Mouse (Mus musculus) neural tube, embryonic 14.5 days (tissue): ENCODE measurements around the gene 2210016F16Rik. TPM values are rescaled to one million over a fixed set of nuclear protein-coding genes. Genes with fewer than 3 reads are reported as not detected.

Experiments
- ATAC-seq: fragments of 200-750 bp; cut with Nextera tagmentation; 2 replicates; pipeline ENCODE4 v1.8.0; 2017; ENCODE audit warnings: low read depth, mild to moderate bottlenecking, moderate TSS enrichment, moderate library complexity
- H3K27ac ChIP-seq: fragments of 300-500 bp; sonication (generic); 2 replicates; pipeline ENCODE4 v1.5.1; 2014; ENCODE audit warnings: low read depth, mild to moderate bottlenecking, control low read depth, low read length, moderate library complexity, mixed read lengths
- H3K27me3 ChIP-seq: fragments of 300-500 bp; sonication (generic); 2 replicates; pipeline ENCODE4 v1.6.1; 2014; ENCODE audit warnings: low read length; ENCODE audit not compliant: control insufficient read depth, insufficient read depth
- H3K36me3 ChIP-seq: fragments of 300-500 bp; sonication (generic); 2 replicates; pipeline ENCODE4 v1.6.1; 2014; ENCODE audit warnings: low read length, mixed read lengths; ENCODE audit not compliant: control insufficient read depth, insufficient read depth
- H3K4me1 ChIP-seq: fragments of 300-500 bp; sonication (generic); 2 replicates; pipeline ENCODE4 v1.6.1; 2014; ENCODE audit warnings: low read length; ENCODE audit not compliant: control insufficient read depth, insufficient read depth
- H3K4me2 ChIP-seq: fragments of 300-500 bp; sonication (generic); 2 replicates; pipeline ENCODE4 v1.6.1; 2014; ENCODE audit warnings: mild to moderate bottlenecking, low read depth, low read length, control low read depth
- H3K4me3 ChIP-seq: fragments of 300-500 bp; sonication (generic); 2 replicates; pipeline ENCODE4 v1.5.1; 2014; ENCODE audit warnings: low read depth, low read length, control low read depth, mixed read lengths
- H3K9ac ChIP-seq: fragments of 300-500 bp; sonication (generic); replicated peaks from 2 replicates; pipeline ENCODE4 v1.6.1; 2014; ENCODE audit warnings: low read depth, mild to moderate bottlenecking, control low read depth, low read length, mixed read lengths
- H3K9me3 ChIP-seq: fragments of 300-500 bp; sonication (generic); 2 replicates; pipeline ENCODE4 v1.6.1; 2016; ENCODE audit warnings: low read length; ENCODE audit not compliant: control insufficient read depth
- whole genome bisulfite sequencing: fragments of 180-500 bp; shearing (Covaris S2); extraction: QIAGEN DNeasy Blood & Tissue Kit; methylation state at CpG from one replicate; pipeline ENCODE4 v1.1.7; 2014; 5-methylcytosine and 5-hydroxymethylcytosine counted together
- polyA plus RNA-seq: library from polyadenylated mRNA; unstranded; fragments of >200 nt; fragmentation: Nextera tagmentation; extraction: Ambion mirVana; gene quantifications from 2 replicates; pipeline ENCODE4 v1.2.1, GENCODE M21; 2014

The 2210016F16Rik gene
- 24.5 TPM in 2 replicates for polyA plus RNA-seq

DNA sequence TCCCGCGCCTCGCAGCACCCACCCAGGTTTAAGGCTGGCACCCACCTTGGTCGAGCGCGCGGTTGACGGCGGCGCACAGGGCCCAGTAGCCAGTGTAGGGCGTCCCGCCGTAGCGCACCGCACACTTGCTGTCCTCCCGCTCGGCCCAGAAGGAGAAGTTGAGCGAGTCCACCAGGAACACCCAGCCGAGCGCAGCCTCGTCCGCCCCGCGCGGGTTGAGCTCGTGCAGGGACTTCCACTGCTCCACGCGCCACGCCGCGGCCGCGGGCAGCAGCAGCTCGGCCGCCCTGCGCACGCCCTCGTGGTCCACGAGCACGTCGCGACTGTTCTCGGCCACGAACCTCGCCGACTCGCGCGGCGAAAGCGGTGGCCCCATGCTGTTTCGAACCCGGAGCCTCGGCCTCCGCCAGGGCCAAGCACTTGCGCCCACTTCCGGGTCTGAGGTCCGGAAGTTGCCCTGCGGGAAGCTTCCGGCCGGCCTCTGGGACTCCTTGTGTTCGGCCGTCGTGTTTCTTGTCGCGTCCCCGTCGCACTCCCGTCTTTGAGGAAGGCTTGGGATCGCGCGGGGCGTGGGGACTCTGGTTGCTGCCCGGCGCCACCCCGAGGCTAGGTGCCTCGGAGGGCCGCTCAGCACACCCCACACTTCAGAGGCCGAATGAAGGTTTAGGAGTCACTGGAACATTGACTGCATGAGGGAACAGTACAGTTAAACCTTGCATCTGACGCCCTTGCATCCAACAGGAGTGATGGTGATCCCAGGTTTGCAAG is at the start of gene 2210016F16Rik:
TSS of gene 2210016F16Rik (minus strand) at position 447 of the 768 bp plus-strand sequence.
- Histone ChIP-seq H3K27me3 (no peaks in the 10 kb centered on the region), H3K4me3 (peak within 1 kb of the TSS; percentile 73), H3K9me3 (no peaks in the 10 kb centered on the region; the same call in 1 of the 2 replicates), H3K9ac (peak within 1 kb of the TSS; percentile 78), H3K4me2 (peak within 1 kb of the TSS; percentile 91), H3K4me1 (0 out of 2 replicates have a peak, but pooled peaks cover 4% of the 10 kb centered on the region), H3K27ac (no peak within 1 kb of the TSS), H3K36me3 (peaks cover 16% of the 10 kb centered on the region)
- 4% methylated on average over 80 of the region's 80 CpGs for WGBS
- peak; percentile 73 for ATAC-seq

- no peak overlapping the region for H3K27ac ChIP-seq
- WGBS = 72% methylated on average over 10 of the region's 10 CpGs
- H3K27me3 ChIP-seq = no peaks in the 10 kb centered on the region
- no peaks in the 10 kb centered on the region for H3K36me3 ChIP-seq
- no peak for ATAC-seq
- no peaks in the 10 kb centered on the region for H3K4me1 ChIP-seq
- no peak overlapping the region for H3K9ac ChIP-seq
- H3K9me3 ChIP-seq = no peaks in the 10 kb centered on the region
- no peak overlapping the region for H3K4me3 ChIP-seq
- no peak overlapping the region for H3K4me2 ChIP-seq
These were observed 38.1 kb upstream of the 2210016F16Rik start for GRCm38 (mm10) chr13:58423061-58423660.

DNA sequence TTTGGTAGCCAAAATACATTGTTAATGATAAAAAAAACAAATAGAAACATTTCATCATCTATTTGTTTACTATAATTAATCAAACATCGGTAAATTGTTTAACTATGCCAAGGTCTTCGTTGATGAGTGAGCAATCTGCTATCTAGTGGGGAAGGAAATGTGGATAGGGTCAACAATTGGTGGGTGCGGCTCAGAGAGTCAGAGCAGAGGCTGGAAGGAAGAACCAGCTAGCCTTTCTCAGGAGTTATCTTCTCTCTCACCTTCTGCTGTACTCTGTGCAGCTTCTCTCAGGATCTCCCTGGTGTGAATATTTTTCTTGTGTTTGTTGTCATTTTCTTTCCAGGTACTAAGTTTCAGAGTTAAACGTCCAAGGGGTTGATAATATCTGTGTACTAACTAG is 37.2 kb upstream of the 2210016F16Rik start:
- no peaks in the 10 kb centered on the region for H3K4me1 ChIP-seq
- H3K4me3 ChIP-seq = no peak overlapping the region
- H3K27ac ChIP-seq = no peak overlapping the region
- no peak for ATAC-seq
- WGBS = 89% methylated on average over 4 of the region's 4 CpGs
- no peak overlapping the region for H3K9ac ChIP-seq
- no peaks in the 10 kb centered on the region for H3K27me3 ChIP-seq
- no peaks in the 10 kb centered on the region for H3K9me3 ChIP-seq
- H3K4me2 ChIP-seq = no peak overlapping the region
- H3K36me3 ChIP-seq = no peaks in the 10 kb centered on the region

DNA sequence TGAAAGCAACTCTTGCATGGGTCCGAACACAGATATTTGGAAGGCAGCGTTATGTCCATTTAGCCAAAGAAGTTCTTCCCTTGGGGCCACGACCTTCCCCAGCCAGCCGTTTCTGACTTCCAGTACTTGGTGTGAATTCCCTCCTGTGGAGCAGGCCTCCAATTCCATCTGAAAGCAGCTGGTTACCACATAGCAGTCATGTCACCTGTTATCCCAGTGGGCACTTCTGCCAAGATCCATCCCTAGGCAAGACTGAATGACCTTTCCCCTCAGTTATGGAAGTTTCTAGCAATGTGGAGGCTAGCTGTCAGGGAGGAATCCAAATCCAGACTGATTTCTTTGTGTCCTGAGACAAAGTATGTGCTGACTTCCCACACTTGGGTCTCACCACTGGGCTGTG is 36.0 kb upstream of the 2210016F16Rik start:
- no peaks in the 10 kb centered on the region for H3K27me3 ChIP-seq
- no peak overlapping the region for H3K4me3 ChIP-seq
- H3K9me3 ChIP-seq = no peaks in the 10 kb centered on the region
- H3K9ac ChIP-seq = no peak overlapping the region
- no peaks in the 10 kb centered on the region for H3K36me3 ChIP-seq
- WGBS = 89% methylated on average over 4 of the region's 4 CpGs
- H3K4me2 ChIP-seq = no peak overlapping the region
- ATAC-seq = no peak
- no peaks in the 10 kb centered on the region for H3K4me1 ChIP-seq
- H3K27ac ChIP-seq = no peak overlapping the region

DNA sequence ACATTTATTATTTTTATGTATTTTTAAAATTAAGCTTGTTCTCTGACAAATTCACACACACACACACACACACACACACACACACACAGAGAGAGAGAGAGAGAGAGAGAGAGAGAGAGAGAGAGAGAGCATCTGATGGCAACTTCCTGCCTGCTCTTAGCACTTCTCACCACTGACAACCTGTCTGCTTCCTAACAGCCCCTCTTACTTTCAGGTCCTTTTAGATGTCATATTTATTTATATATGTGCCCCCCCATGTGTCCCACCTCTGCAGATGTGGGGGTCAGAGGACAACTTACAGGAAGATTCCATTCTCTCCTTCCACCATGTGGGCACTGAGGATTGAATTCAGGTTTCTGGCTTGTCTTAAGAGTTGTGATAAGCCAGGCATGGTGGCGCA is 34.2 kb upstream of the 2210016F16Rik start:
- H3K27me3 ChIP-seq = no peaks in the 10 kb centered on the region
- no peak overlapping the region for H3K4me3 ChIP-seq
- no peak overlapping the region for H3K27ac ChIP-seq
- ATAC-seq = no peak
- H3K9ac ChIP-seq = no peak overlapping the region
- H3K9me3 ChIP-seq = no peaks in the 10 kb centered on the region
- H3K4me1 ChIP-seq = no peaks in the 10 kb centered on the region
- no peak overlapping the region for H3K4me2 ChIP-seq
- WGBS = 97% methylated on average over 1 of the region's 1 CpGs
- no peaks in the 10 kb centered on the region for H3K36me3 ChIP-seq

DNA sequence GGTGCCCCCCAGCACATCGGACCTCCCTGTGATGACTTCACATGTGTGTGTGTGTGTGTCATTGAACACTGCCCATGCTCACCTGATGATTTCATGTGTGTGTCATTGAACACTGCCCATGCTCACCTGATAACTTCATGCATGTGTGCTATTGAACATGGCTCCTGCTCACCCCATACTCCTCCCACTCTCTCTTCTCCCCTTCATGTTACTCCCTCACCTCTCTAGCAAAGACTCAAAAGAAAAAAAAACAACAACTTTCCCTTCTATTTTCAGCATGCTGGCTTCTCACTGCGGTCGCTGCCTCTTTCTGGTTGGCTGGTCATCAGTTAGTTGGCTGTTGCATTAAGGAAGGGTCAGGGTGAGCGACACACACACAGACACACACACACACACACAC is 33.6 kb upstream of the 2210016F16Rik start:
- Histone ChIP-seq H3K9ac (no peak overlapping the region), H3K9me3 (no peaks in the 10 kb centered on the region), H3K4me2 (no peak overlapping the region), H3K36me3 (no peaks in the 10 kb centered on the region), H3K4me1 (no peaks in the 10 kb centered on the region), H3K27me3 (no peaks in the 10 kb centered on the region), H3K4me3 (no peak overlapping the region), H3K27ac (no peak overlapping the region)
- no peak for ATAC-seq
- 84% methylated on average over 4 of the region's 4 CpGs for WGBS

GRCm38 (mm10) chr13:58415838-58416237 is 30.8 kb upstream of the 2210016F16Rik start:
- Histone ChIP-seq H3K4me3 (no peak overlapping the region), H3K4me1 (no peaks in the 10 kb centered on the region), H3K9ac (no peak overlapping the region), H3K27ac (no peak overlapping the region), H3K36me3 (no peaks in the 10 kb centered on the region), H3K9me3 (no peaks in the 10 kb centered on the region), H3K4me2 (no peak overlapping the region), H3K27me3 (no peaks in the 10 kb centered on the region)
- no peak for ATAC-seq
- WGBS = 77% methylated on average over 5 of the region's 5 CpGs

DNA sequence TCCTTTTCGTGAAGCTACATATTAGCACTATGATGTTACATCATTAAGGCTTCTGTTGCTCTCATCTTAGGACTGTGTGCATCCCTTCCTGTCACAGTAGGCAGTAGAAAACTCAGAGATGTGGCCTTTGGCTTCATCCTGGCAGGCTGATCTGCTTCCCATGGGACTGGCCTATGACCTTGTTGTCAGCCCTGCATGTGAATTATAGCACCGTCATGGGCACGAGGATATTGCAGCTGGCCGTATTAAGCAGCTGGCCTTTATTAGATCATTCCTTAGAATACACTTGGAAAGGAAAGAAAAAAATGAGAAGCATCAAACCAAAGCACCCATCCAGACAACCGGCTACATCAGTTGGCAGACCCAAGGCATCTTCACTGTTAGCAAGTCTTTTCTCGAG is 30.3 kb upstream of the 2210016F16Rik start:
- Histone ChIP-seq H3K36me3 (no peaks in the 10 kb centered on the region), H3K4me2 (no peak overlapping the region), H3K27ac (no peak overlapping the region), H3K9ac (no peak overlapping the region), H3K27me3 (no peaks in the 10 kb centered on the region), H3K9me3 (no peaks in the 10 kb centered on the region), H3K4me3 (no peak overlapping the region), H3K4me1 (no peaks in the 10 kb centered on the region)
- WGBS = 68% methylated on average over 6 of the region's 6 CpGs
- no peak for ATAC-seq

DNA sequence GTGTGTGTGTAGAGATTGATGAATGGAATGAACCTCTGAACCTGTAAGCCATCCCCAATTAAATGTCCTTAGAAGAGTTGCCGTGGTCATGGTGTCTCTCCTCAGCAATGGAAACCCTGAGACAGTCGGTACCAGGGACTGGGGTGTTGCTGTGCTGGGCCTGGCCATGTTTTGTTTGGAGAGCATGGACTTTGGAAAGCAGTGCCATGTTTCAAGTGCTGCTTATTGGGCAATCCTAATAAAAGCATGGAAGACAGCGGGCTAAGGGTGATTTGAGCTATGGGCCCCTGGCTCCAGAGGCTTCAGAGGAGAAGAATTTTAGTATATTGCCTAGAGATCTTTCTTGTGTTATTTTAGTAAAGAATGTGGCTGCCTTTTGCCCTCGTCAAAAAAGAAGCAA is 26.0 kb upstream of the 2210016F16Rik start:
- Histone ChIP-seq H3K36me3 (peaks cover 6% of the 10 kb centered on the region; the same call in 1 of the 2 replicates), H3K27me3 (no peaks in the 10 kb centered on the region), H3K27ac (no peak overlapping the region), H3K9me3 (no peaks in the 10 kb centered on the region), H3K9ac (no peak overlapping the region), H3K4me3 (no peak overlapping the region), H3K4me1 (no peaks in the 10 kb centered on the region), H3K4me2 (no peak overlapping the region)
- no peak for ATAC-seq
- 95% methylated on average over 4 of the region's 4 CpGs for WGBS
